Mouse (Mus musculus) forebrain, embryonic 11.5 days (tissue): ENCODE results near the gene Sinhcaf. TPM values are rescaled to one million over a fixed set of nuclear protein-coding genes. Genes with fewer than 3 reads are reported as not detected.
"Not testable (repeated sequence)": the region's sequence is repeated elsewhere in the genome, so short reads cannot be mapped to it uniquely, and the experiment has no call there.

Experiments used
- ATAC-seq: fragments of 200-750 bp; cut with Nextera tagmentation; replicated peaks from 2 replicates; pipeline ENCODE4 v1.8.0; 2017; ENCODE audit warnings: moderate TSS enrichment; ENCODE audit not compliant: low FRiP score
- DNase-seq: peaks from one replicate; pipeline ENCODE4 v3.0.0-alpha.2; 2017; ENCODE audit warnings: low spot score
- H3K27ac ChIP-seq: fragments of 300-500 bp; sonication (generic); 2 replicates; pipeline ENCODE4 v1.5.1; 2014; ENCODE audit warnings: low read depth, low read length
- H3K27me3 ChIP-seq: fragments of 300-500 bp; sonication (generic); 2 replicates; pipeline ENCODE4 v1.6.1; 2014; ENCODE audit warnings: mild to moderate bottlenecking, low read length, mixed read lengths; ENCODE audit not compliant: control insufficient read depth, insufficient read depth
- H3K36me3 ChIP-seq: fragments of 300-500 bp; sonication (generic); 2 replicates; pipeline ENCODE4 v1.6.1; 2014; ENCODE audit warnings: mild to moderate bottlenecking, low read length, moderate library complexity, mixed read lengths; ENCODE audit not compliant: control insufficient read depth, insufficient read depth
- H3K4me1 ChIP-seq: fragments of 300-500 bp; sonication (generic); replicated peaks from 2 replicates; pipeline ENCODE4 v1.6.1; 2014; ENCODE audit warnings: low read length, mixed read lengths; ENCODE audit not compliant: control insufficient read depth, insufficient read depth
- H3K4me2 ChIP-seq: fragments of 300-500 bp; sonication (generic); 2 replicates; pipeline ENCODE4 v1.6.1; 2014; ENCODE audit warnings: low read depth, mild to moderate bottlenecking, low read length, moderate library complexity, mixed read lengths; ENCODE audit not compliant: severe bottlenecking
- H3K4me3 ChIP-seq: fragments of 300-500 bp; sonication (generic); 2 replicates; pipeline ENCODE4 v1.5.1; 2014; ENCODE audit warnings: low read depth, low read length
- H3K9ac ChIP-seq: fragments of 300-500 bp; sonication (generic); 2 replicates; pipeline ENCODE4 v1.6.1; 2014; ENCODE audit warnings: low read length
- H3K9me3 ChIP-seq: fragments of 300-500 bp; sonication (generic); 2 replicates; pipeline ENCODE4 v1.6.1; 2016; ENCODE audit warnings: low read length, mixed read lengths; ENCODE audit not compliant: control insufficient read depth
- WGBS: fragments of 180-500 bp; shearing (Covaris S2); extraction: QIAGEN DNeasy Blood & Tissue Kit; methylation state at CpG from one replicate; pipeline ENCODE4 v1.1.7; 2014; 5-methylcytosine and 5-hydroxymethylcytosine counted together
- polyA plus RNA-seq: library from polyadenylated mRNA; unstranded; fragments of >200 nt; fragmentation: Nextera tagmentation; extraction: Ambion mirVana; gene quantifications from 2 replicates; pipeline ENCODE4 v1.2.1, GENCODE M21; 2014

Gene Sinhcaf
- 292 and 305 TPM in 2 replicates for polyA plus RNA-seq

- ATAC-seq (peak; percentile 80), DNase-seq (peak; percentile 100)
- 0% methylated on average over 47 of the region's 47 CpGs for WGBS
- Histone ChIP-seq H3K4me1 (peaks cover 7% of the 10 kb centered on the region; the same call in 1 of the 2 replicates), H3K9me3 (no peaks in the 10 kb centered on the region), H3K4me2 (peak within 1 kb of the TSS; percentile 63), H3K36me3 (no peaks in the 10 kb centered on the region; the same call in 1 of the 2 replicates), H3K9ac (peak within 1 kb of the TSS; percentile 99), H3K4me3 (peak within 1 kb of the TSS; percentile 95), H3K27me3 (no peaks in the 10 kb centered on the region), H3K27ac (peak within 1 kb of the TSS; percentile 91)
These were observed at the start of gene Sinhcaf for GRCm38 (mm10) chr6:148946409-148946742. Sinhcaf (minus strand) TSS chr6:148946467.

- Histone ChIP-seq H3K9ac (no peak overlapping the region), H3K27ac (no peak overlapping the region), H3K4me1 (no peaks in the 10 kb centered on the region; the same call in 1 of the 2 replicates), H3K4me2 (no peak overlapping the region), H3K36me3 (no peaks in the 10 kb centered on the region; the same call in 1 of the 2 replicates), H3K9me3 (no peaks in the 10 kb centered on the region), H3K27me3 (no peaks in the 10 kb centered on the region), H3K4me3 (no peak overlapping the region)
- no peak for DNase-seq
- ATAC-seq, result peak; percentile 26; the same call in 1 of the 2 replicates
- 67% methylated on average over 5 of the region's 5 CpGs for WGBS
These were observed 48.2 kb upstream of the Sinhcaf start for GRCm38 (mm10) chr6:148994327-148994999.

- Histone ChIP-seq H3K36me3 (no peaks in the 10 kb centered on the region; the same call in 1 of the 2 replicates), H3K4me1 (no peaks in the 10 kb centered on the region; the same call in 1 of the 2 replicates), H3K9me3 (no peaks in the 10 kb centered on the region), H3K27ac (no peak overlapping the region), H3K4me3 (no peak overlapping the region), H3K9ac (no peak overlapping the region), H3K4me2 (no peak overlapping the region), H3K27me3 (no peaks in the 10 kb centered on the region)
- 12% methylated on average over 9 of the region's 9 CpGs for WGBS
- DNase-seq (no peak), ATAC-seq (peak; percentile 63)
These were observed 47.1 kb upstream of the Sinhcaf start for GRCm38 (mm10) chr6:148993117-148994077.

- Histone ChIP-seq H3K9ac (0 out of 2 replicates have a peak overlapping the region, but pooled peaks have one; percentile 20), H3K4me3 (no peak overlapping the region), H3K4me2 (no peak overlapping the region), H3K27me3 (no peaks in the 10 kb centered on the region), H3K4me1 (no peaks in the 10 kb centered on the region; the same call in 1 of the 2 replicates), H3K36me3 (no peaks in the 10 kb centered on the region), H3K27ac (peak overlapping the region; percentile 54), H3K9me3 (no peaks in the 10 kb centered on the region)
- DNase-seq (peak; percentile 62), ATAC-seq (peak; percentile 77)
- WGBS, result 14% methylated on average over 4 of the region's 4 CpGs
These were observed 46.3 kb upstream of the Sinhcaf start for GRCm38 (mm10) chr6:148992373-148993116.

- ATAC-seq, result no peak
These were observed 45.5 kb upstream of the Sinhcaf start for GRCm38 (mm10) chr6:148991660-148992372.

GRCm38 (mm10) chr6:148989792-148990491 lies 43.7 kb upstream of the Sinhcaf start:
- not testable (repeated sequence) for DNase-seq
- 81% methylated on average over 1 of the region's 3 CpGs for WGBS

More at GRCm38 (mm10) chr6:148991660-148992372, 45.5 kb upstream of the Sinhcaf start:
- H3K9me3 ChIP-seq, result no peaks in the 10 kb centered on the region
- H3K27me3 ChIP-seq, result no peaks in the 10 kb centered on the region
- H3K4me3 ChIP-seq, result no peak overlapping the region
- H3K4me1 ChIP-seq, result no peaks in the 10 kb centered on the region; the same call in 1 of the 2 replicates
- H3K36me3 ChIP-seq, result no peaks in the 10 kb centered on the region
- 33% methylated on average over 6 of the region's 6 CpGs for WGBS
- no peak for DNase-seq
- peak overlapping the region; percentile 54 for H3K27ac ChIP-seq
- H3K9ac ChIP-seq, result no peak overlapping the region
- H3K4me2 ChIP-seq, result no peak overlapping the region

GRCm38 (mm10) chr6:148986003-148986402 lies 39.7 kb upstream of the Sinhcaf start:
- DNase-seq (no peak), ATAC-seq (no peak)
- H3K9ac ChIP-seq, result no peak overlapping the region
- H3K4me2 ChIP-seq, result no peak overlapping the region
- 90% methylated on average over 4 of the region's 4 CpGs for WGBS
- no peak overlapping the region for H3K4me3 ChIP-seq
- no peak overlapping the region for H3K27ac ChIP-seq
- no peaks in the 10 kb centered on the region for H3K36me3 ChIP-seq
- H3K9me3 ChIP-seq, result no peaks in the 10 kb centered on the region
- no peaks in the 10 kb centered on the region for H3K27me3 ChIP-seq
- no peaks in the 10 kb centered on the region for H3K4me1 ChIP-seq

More at GRCm38 (mm10) chr6:148989792-148990491, 43.7 kb upstream of the Sinhcaf start:
- not testable (repeated sequence) for ATAC-seq, H3K4me2 ChIP-seq, H3K27me3 ChIP-seq, H3K4me1 ChIP-seq, H3K9me3 ChIP-seq, H3K27ac ChIP-seq, H3K9ac ChIP-seq, H3K4me3 ChIP-seq, H3K36me3 ChIP-seq
